26 mouse cellular contexts compared by ENCODE assay signal in genomic region chr9:64074831-64075230, GRCm38 (mm10). TPM values are rescaled to one million over a fixed set of nuclear protein-coding genes. Genes with fewer than 3 reads are reported as not detected.
DNase-seq lines count a peak whose midpoint lies in the region; ATAC-seq lines count a peak whose summit lies in the region.
"Had no signal": no experiment of that assay in that cellular context is flagged by ENCODE, and none has a peak within 500 bp of the region (broad histone marks: within the 10 kb centered on the region; RNA-seq: fewer than 3 reads in every experiment).

No protein-coding gene starts in this region.

- no peak overlapping the region for H3K4me2 ChIP-seq in heart, embryonic 12.5 days
- H3K4me2 ChIP-seq: embryonic facial prominence, embryonic 15.5 days; kidney, embryonic 15.5 days; limb, embryonic 15.5 days; midbrain, embryonic 12.5 days had no signal

- no peak for DNase-seq in heart, adult 9 months (ENCODE audit: low spot score in 2 of 2)
- DNase-seq in 3T3-L1 (ENCODE audit: low read depth, low spot score): peak; percentile 54
- peak; percentile 47 for DNase-seq in embryo, embryonic 11 days
- DNase-seq in limb, embryonic 10.5 days (ENCODE audit: low spot score): peak; percentile 79
- no peak for DNase-seq in spleen, postnatal 10 days (ENCODE audit: low spot score in 2 of 2)
- no peak for DNase-seq in lung, postnatal 14 days
- DNase-seq: adrenal gland, adult 2 months; cerebellum, adult 18-20 months; cerebellum, postnatal 36 days; gastrocnemius, postnatal 25 days; heart, adult 2 months; kidney, postnatal 36 days; layer of hippocampus, postnatal 36 days; thymus, adult 2 months; thymus, postnatal 4 days had no signal

- H3K9ac ChIP-seq in heart, embryonic 12.5 days: no peak overlapping the region
- H3K9ac ChIP-seq: embryonic facial prominence, embryonic 15.5 days; kidney, embryonic 15.5 days; limb, embryonic 15.5 days; midbrain, embryonic 12.5 days had no signal

- no peak overlapping the region for H3K4me3 ChIP-seq in heart, embryonic 12.5 days
- peak overlapping the region; percentile 14; the same call in 1 of the 2 replicates for H3K4me3 ChIP-seq in limb, embryonic 10.5 days
- H3K4me3 ChIP-seq: embryonic facial prominence, embryonic 15.5 days; heart, adult 2 months; kidney, embryonic 15.5 days; limb, embryonic 15.5 days; midbrain, embryonic 12.5 days had no signal

- H3K27me3 ChIP-seq in heart, embryonic 12.5 days (replicated peaks): no peaks in the 10 kb centered on the region
- H3K27me3 ChIP-seq in limb, embryonic 10.5 days (ENCODE audit: low read depth, poor library complexity, severe bottlenecking): no peaks in the 10 kb centered on the region
- H3K27me3 ChIP-seq: embryonic facial prominence, embryonic 15.5 days; kidney, embryonic 15.5 days; limb, embryonic 15.5 days; midbrain, embryonic 12.5 days had no signal

- no peaks in the 10 kb centered on the region for H3K9me3 ChIP-seq in heart, embryonic 12.5 days (replicated peaks)
- H3K9me3 ChIP-seq in limb, embryonic 10.5 days (replicated peaks): no peaks in the 10 kb centered on the region
- H3K9me3 ChIP-seq: embryonic facial prominence, embryonic 15.5 days; kidney, embryonic 15.5 days; limb, embryonic 15.5 days; midbrain, embryonic 12.5 days had no signal

- H3K36me3 ChIP-seq in heart, embryonic 12.5 days: no peaks in the 10 kb centered on the region
- H3K36me3 ChIP-seq in limb, embryonic 10.5 days: no peaks in the 10 kb centered on the region
- H3K36me3 ChIP-seq: embryonic facial prominence, embryonic 15.5 days; kidney, embryonic 15.5 days; limb, embryonic 15.5 days; midbrain, embryonic 12.5 days had no signal

- H3K4me1 ChIP-seq in heart, embryonic 12.5 days (replicated peaks): peaks cover 66% of the 10 kb centered on the region
- peaks cover 62% of the 10 kb centered on the region for H3K4me1 ChIP-seq in limb, embryonic 10.5 days
- H3K4me1 ChIP-seq: midbrain, embryonic 12.5 days had no signal

- H3K27ac ChIP-seq in heart, embryonic 12.5 days (ENCODE audit: poor library complexity, severe bottlenecking): peak overlapping the region; percentile 34; the same call in 1 of the 2 replicates
- H3K27ac ChIP-seq in limb, embryonic 10.5 days: peak overlapping the region; percentile 78
- H3K27ac ChIP-seq: embryonic facial prominence, embryonic 15.5 days; heart, adult 2 months; kidney, embryonic 15.5 days; midbrain, embryonic 12.5 days; stomach, postnatal 0 days had no signal

- ATAC-seq in heart, embryonic 12.5 days (ENCODE audit: insufficient number of reproducible peaks, low FRiP score): no peak
- ATAC-seq: forebrain, embryonic 16.5 days; intestine, postnatal 0 days; lung, postnatal 0 days had no signal

- WGBS in heart, embryonic 12.5 days: 56% methylated on average over 8 of the region's 8 CpGs
- WGBS in limb, embryonic 10.5 days: 37% methylated on average over 8 of the region's 8 CpGs

RNA-seq across cellular contexts. Expression of gene Lctl, which starts 42.1 kb away (rescaled TPM):
- 0.14 TPM in 1 of 2 replicates, not detected in the other for polyA plus RNA-seq in heart, embryonic 12.5 days (2016; fragmentation: Nextera tagmentation; extraction: Ambion mirVana)
- not detected in 2 replicates for polyA plus RNA-seq in limb, embryonic 10.5 days (2016; fragmentation: Nextera tagmentation; extraction: Ambion mirVana)
- polyA plus RNA-seq: forebrain, embryonic 16.5 days; heart, postnatal 0 days; hindbrain, embryonic 11.5 days; lung, postnatal 0 days; midbrain, embryonic 12.5 days had no signal

RNA-seq across cellular contexts. Expression of gene Smad6, which starts 53.0 kb away (rescaled TPM):
- polyA plus RNA-seq in heart, embryonic 12.5 days (2016; fragmentation: Nextera tagmentation; extraction: Ambion mirVana): 56.2 and 62.8 TPM in 2 replicates
- polyA plus RNA-seq in limb, embryonic 10.5 days (2016; fragmentation: Nextera tagmentation; extraction: Ambion mirVana): 10.9 and 11.4 TPM in 2 replicates

Comparison
In these comparisons a context has a peak if more than half of its experiments do, and no peak if none do; other contexts are left out.
1. DNase-seq: peak in 3T3-L1 (single experiment), embryo, embryonic 11 days (single experiment) and limb, embryonic 10.5 days (single experiment); none in heart, adult 9 months (0 of 2), spleen, postnatal 10 days (0 of 2) and lung, postnatal 14 days (single experiment).